Mouse (Mus musculus): ENCODE data around the gene Nr6a1.

DNA sequence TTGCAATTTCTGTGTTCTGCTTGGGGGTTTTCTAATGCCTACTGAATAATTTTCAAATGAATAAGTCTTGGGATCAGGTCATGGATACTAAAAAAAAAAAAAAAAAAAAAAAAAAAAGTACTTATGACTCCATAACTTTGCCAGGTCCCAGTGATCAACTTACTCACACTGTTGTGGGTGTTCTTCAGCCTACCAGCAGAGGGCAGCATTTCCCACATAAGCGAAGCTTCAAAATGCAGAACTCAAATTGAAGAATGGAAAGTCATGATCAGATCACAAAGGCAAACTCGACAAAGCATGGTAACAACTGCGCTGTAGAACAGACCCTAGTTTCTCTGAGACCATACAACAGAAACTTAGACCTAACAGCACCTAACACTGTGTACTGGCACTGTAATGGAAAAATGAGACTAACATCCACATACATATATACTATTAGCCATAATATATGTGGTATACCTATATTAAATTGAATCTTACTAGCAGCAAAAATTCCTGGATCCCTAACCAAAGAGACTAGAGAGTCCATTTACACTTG lies 130.3 kb downstream of the Nr6a1 start:
- TF ChIP-seq CTCF (IDR thresholded peaks at IDR 0.05; ENCODE audit: insufficient read depth, low read depth, low read length) (no peak), POLR2A (IDR thresholded peaks at IDR 0.05; ENCODE audit: insufficient read depth, low read depth, low read length) (no peak)
